Mouse (Mus musculus): ENCODE data around the gene Prim2.
"Not testable (repeated sequence)": the region's sequence is repeated elsewhere in the genome, so short reads cannot be mapped to it uniquely, and the experiment has no call there.

Prim2 gene

DNA sequence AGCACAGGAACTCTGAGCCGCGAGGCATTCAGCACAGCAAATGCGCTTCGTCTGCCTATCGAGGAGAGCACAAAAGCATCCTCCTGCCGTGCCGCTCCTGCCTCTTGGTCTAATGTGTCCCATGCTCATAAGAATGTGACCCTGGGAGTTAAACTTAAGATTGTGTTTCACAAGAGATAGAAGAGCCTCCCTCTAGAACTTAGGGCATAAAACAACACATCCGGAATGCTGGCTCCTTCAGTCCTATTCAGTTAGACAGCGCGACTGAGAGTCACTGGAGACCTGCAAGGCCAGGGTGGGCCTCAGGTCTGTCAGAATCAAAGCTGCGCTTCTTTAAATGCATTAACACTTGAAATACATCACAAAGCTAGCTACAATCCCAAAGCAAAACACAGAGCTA, 18.7 kb downstream of the Prim2 start:
- no peak for DNase-seq (ENCODE audit: low read depth)

DNA sequence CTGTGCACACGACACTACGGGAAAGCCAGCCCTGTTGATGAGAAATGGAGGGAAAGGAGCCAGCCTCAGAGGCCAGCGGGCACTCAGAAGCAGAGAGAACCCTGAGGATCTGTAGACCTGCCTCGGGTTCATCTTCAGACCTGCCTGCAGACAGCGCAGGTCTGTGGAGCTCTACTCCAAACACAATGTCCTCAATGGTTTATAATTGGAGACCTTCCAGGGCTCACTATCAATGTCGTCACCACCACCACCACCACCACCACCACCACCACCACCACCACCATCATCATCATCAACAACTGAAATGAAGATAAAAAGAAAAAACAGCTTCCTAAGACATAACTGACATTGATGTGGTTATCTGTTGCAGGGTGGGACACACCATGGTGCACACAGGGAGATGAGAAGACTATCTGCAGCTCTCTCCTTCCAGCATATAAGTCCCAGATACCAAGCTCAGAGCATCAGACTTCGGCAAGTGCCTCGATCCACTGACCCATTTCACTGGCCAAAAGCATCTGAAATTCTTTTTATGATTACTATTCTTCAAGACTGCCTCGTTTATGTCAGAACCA, 20.0 kb downstream of the Prim2 start:
- DNase-seq (ENCODE audit: low read depth), result no peak

DNA sequence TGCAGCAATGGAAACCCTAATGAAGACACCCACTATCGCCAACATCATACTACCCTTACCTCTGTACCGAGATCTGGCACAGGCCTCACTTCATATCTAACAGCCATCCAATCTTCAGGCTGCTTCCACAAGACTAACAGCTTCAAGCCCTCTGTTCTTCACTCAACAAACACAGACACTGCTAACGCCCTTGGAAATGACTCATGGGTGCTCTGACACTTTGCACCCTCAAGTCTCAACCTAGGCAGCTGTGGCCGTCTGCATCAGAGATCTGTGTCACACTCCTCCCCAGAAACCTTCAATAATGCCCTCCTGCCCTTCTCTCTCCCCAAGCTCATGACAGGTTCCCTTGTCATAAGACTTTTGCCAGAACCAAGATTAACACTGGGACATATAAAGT, 20.6 kb downstream of the Prim2 start:
- no peak for DNase-seq (ENCODE audit: low read depth)

DNA sequence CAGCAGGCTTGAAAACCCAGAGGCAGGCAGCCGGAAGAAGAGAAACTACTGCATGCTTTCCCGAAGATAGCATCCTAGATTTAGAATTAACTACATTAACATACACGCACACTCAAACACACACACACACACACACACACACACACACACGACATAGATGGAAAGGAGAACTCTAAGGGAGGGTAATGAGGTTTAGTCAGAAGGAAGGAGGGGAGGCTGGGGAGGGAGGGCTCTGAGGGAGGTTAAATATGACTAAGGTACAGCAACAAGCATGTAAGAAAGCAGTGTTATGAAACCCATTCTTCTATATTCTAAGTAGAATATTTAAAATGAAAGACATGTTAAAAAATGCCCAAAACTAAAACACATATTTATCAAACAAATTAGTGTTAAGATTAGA, 21.9 kb downstream of the Prim2 start:
- no peak for DNase-seq (ENCODE audit: low read depth)

DNA sequence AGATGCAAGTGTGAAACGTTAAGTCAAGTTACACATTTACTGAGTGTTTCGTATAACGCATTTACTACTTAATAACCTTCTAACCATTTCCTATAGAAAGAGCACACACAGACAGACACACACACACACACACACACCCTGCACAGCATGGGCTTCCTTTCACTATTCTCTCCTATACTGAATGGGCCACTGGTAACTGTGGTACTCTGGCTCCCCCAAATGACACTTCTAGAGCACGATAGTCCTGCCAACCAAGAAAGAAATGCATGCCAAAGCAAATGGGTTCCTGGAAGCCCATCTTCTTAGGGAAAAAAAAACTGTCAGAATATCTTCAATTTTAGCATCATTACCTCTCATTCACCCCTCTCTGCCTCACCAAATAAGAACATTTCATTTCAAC, 22.4 kb downstream of the Prim2 start:
- no peak for DNase-seq (ENCODE audit: low read depth)

DNA sequence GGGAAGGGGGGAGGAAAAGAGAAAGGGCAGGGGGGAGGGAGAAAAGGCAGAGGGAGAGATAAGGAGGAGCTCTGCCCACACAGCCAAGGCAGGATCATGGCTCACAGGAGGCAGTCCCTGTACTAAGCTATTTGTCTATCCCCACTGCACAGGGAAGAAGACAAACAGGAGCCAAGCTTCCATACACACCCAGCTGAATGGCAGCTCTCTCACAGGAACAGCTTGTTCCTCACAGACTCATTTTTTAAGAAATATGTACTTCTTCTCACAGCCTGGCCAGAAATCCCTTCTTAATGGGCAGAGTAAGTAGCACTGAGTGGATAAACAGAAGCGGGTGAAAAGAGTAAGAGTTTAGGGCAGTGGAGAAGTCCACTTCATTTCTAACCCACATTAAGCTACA, 23.9 kb downstream of the Prim2 start:
- no peak for DNase-seq (ENCODE audit: low read depth)

DNA sequence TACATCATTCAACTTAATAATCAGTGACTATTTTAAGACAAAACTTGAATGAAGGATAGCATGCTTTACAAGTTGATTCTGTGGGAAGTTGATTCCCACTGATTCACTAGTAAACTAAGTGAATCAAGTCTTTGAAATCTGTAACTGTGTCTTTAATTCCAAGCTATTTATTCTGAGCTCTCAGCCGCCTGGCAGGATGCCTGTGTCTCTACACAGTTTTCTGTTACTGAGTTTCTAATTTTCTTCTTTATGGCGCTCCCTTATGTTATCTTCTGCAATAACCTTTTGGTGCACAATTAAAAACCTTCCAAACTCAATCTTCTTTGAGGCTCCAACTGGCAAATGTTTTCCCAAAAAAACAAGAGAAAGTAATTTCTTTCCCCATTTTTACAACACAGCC, 28.5 kb downstream of the Prim2 start:
- no peak for DNase-seq (ENCODE audit: low read depth)

DNA sequence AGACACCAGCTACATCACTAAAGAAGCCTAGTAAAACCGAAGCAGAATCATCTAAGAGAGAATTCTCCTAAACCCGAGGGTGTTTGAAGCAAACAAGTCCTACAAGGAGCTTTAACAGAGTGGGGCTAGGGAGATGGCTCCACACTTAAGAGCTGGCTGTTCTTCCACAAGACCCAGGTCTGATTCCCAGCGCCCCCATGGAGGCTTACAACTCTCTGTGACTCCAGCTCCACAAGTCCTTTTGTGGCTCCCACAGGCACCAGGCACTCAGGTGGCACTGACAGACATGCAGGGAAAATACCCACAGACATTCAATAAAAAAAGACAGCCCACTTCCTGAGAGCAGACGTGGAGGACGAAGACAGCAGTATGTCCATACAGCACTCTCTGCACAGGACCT, 29.5 kb downstream of the Prim2 start:
- DNase-seq (ENCODE audit: low read depth), result no peak

DNA sequence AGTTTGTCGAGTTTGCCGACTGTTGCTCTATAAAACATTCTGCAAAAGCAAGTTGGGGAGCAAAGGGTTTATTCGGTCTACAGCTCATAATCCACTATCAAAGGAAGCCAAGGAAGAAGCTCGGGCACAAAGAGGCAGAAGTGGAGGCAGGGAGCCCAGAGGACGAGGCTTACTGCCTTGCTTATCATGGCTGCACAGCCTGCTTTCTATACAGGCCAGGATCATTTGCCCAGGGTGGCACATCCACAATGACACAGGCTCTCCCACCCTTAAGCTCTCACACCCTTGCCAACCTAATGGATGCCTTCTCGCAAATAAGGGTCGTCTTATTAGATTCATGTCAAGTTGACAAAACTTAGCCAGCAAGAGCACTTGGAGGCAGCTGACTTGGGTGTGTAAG, 30.4 kb downstream of the Prim2 start:
- DNase-seq (ENCODE audit: low read depth), result no peak

DNA sequence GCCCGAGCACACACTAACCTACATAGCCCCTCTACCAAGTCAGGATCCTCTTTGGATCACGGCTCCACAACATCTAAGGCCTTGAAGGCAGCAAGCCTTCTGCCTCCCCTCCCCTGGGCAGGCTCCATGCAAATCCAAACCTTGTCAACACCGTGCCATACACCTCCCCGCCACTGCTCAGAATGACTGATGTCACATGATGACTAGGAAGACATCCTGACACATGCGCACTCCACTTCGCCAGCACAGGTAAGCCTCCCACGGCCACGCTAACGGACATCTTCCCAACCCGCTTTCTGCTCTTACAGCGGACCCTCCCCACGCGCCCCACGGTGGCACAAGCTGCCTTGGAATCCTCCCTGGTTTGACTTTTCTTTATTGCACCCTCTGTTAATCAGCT, 31.8 kb downstream of the Prim2 start:
- no peak for DNase-seq (ENCODE audit: low read depth)

DNA sequence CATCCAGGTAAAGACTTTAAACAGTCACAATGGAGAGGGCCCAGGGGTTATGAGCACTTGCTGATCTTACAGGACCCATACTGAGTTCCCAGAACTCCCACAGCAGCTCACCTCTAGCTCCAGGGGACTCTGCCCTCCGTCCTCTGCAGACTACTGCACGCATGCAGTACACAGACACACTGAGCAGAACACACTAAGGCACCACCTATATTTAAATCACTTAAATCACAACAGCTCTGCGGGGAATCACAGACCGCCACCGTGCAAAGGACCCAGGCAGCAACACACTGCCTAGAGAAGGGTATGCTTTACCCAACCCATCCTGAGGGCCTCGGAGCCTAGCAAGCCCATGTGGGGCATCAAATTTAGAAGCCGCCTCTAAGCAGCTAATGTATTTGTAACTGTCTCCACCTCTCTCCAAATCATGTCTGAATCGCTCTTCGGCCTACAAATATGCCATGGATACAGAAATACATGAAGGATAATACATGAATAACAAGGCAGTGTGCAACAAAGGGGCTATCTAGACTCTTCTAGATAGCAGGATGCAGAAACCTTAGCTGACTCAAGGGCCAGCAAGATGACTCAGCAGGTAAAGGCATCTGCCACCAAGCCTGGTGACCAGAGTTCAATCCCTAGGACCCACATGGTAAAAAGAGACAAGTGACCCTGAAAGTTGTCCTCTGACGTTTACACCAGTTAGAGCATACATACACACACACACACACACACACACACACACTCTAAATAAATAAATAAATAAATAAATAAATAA, 33.0 kb downstream of the Prim2 start:
- DNase-seq (ENCODE audit: low read depth), result no peak

DNA sequence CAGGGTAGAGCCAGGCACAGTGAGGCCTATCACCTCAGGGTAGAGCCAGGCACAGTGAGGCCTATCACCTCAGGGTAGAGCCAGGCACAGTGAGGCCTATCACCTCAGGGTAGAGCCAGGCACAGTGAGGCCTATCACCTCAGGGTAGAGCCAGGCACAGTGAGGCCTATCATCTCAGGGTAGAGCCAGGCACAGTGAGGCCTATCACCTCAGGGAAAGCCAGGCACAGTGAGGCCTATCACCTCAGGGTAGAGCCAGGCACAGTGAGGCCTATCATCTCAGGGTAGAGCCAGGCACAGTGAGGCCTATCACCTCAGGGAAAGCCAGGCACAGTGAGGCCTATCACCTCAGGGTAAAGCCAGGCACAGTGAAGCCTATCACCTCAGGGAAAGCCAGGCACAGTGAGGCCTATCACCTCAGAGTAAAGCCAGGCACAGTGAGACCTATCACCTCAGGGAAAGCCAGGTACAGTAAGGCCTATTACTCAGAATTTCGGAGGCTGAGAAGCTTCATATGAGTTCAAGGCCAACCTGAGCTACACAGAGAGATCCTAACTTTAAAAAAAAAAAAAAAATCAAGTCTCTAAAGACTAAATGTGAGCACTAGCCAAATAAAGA, 38.5 kb downstream of the Prim2 start:
- DNase-seq (ENCODE audit: low read depth), result not testable (repeated sequence)

DNA sequence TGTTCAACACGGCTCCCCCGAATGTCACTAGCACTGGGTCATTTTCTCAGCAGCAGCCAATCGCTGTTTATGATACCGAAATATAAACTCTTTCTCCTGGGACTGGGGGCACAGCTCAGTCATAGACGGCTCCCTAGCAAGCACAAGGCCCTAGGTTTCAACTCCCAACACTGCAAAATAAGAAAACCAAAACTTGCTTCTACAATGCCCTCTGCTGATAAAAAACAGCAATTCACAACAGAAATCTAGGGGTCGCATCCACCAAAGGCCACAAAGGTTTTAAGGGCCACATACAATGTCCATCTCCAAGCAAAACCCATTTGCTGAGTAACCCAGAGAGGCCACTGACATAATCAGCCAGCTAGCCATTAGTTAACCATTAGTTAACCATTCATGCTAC, 41.8 kb downstream of the Prim2 start:
- DNase-seq (ENCODE audit: low read depth), result no peak

DNA sequence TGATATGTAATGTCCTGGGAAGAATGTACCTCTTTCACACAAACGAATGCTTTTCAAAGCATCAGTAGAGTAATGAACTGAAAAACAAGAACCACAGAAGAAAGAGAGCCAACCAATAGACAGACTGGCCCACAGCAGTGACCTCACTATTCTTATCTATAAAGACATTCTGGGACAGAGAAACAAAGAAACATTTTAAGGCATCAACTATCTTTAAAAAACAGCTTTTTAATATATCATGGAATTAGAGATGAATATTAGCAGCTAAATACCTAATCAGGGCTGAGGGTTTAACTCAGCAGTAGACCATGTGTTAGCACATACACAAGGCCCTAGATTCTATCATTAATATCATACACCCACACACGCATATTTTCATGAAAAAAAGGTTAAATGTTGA, 42.5 kb downstream of the Prim2 start:
- DNase-seq (ENCODE audit: low read depth), result no peak

DNA sequence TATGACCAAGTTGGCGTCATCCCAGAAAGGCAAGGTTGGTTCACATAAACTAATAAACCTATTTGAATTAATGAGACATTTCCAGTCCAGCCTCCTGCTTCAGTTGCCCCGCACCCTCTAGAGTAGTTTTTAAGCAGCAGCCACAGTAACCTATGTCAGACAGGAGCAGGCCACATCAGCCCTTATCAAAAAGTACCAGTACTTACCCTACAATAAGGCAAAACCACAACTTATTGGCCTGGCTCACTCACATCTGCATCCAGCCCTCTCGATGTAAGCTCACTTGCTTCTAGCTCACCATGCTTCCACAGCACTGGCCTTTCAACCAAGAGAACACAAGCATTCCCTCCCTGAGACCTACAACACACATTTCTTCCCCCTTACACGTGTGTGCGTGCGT, 44.7 kb downstream of the Prim2 start:
- peak; percentile 61 for DNase-seq (ENCODE audit: low read depth)

DNA sequence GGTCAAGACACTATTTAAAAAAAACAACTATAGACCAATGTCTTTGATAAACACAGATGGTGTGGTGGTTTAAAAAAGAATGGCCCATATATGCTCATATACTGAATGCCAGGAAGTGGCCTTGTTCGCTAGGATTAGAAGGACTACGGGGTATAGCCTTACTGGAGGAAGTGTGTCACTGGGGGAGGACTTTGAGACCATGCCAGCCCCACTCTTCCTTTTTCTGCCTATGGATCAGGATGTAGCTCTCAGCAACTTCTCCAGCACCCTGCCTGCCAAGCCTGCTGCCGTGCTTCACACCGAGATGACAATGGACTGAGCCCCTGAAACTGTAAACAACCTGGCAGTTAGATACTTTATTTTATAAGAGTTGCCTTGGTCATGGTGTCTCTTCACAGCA, 45.2 kb downstream of the Prim2 start:
- no peak for DNase-seq (ENCODE audit: low read depth)

DNA sequence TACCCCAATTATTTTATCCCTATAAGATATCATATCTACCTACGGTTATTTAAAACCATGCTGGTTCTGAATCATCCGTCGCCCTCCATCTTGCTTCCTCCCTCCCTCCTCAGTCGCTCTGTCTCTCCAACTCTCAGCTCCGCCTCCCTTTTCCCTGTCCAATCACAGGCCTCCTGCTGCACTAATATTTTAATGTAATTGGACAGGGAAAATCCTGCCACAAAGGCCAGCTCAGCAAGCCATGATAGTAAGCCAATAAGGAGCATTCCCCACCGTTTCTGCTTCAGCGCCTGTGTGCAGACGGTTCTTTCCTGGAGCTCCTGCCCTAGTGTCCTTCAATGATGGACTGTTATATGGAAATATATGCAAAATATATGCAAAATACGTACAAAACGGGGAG, 47.8 kb downstream of the Prim2 start:
- DNase-seq (ENCODE audit: low read depth), result no peak

DNA sequence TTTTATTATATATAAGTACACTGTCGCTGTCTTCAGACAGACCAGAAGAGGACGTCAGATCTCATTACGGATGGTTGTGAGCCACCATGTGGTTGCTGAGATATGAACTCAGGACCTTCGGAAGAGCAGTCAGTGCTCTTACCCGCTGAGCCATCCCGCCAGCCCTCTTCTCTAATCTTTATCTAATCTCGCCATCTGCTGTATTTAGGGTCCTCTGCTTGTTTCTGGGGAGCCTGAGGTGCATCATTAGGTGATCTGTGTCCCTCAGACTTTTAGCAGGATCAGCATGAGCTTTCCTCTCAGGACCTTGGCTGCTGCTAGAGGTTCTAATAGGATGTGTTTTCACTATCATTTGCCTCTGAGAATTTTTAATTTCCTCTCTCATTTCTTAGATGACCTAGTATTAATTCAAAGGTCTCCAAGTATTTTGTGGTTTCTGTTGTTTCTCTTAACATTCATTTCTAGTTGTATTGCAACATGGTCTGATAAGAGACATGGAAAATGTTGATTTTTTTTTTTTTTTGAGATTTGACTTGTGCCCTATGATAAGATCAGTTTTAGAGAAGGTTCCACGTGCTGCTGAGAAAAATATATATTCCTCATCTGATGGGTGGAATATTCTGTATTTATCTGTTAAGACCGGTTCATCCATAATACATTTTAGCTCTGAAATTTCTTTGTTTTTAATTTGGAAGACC, 49.4 kb downstream of the Prim2 start:
- DNase-seq (ENCODE audit: low read depth), result no peak

DNA sequence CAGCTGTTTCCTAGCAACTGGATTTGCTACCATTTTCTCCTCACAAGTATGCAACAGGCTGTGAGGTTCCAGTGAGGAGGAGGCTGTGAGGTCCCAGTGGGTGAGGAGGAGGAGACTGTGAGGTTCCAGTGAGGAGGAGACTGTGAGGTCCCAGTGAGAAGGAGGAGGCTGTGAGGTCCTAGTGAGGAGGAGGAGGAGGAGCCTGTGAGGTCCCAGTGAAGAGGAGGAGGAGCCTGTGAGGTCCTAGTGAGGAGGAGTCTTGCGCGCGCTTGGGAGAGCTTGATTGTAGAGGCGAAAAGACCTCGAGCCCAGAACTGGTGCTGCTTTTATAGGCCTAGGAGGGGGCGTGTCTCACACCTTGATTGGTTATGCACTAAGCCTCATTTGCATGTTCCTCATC, 53.0 kb downstream of the Prim2 start:
- DNase-seq (ENCODE audit: low read depth), result not testable (repeated sequence)

DNA sequence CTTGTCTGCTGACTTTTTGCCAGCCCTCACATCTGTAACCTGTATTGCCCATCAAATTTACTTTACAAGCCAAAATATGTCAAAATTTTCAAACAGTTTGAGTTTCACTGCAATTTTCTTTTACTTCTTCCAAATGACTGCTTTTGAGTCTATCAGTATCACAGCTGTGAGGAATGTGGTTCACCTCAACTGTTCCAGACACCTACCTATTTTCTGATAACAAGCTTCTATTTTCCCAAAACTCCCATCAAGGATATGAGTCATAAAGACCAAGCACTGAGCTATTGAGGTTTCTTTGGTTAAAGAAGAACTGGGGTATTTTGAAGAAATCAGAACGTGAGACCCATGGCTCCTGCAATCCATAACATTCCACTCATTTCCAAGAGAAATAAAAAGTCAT, 57.5 kb downstream of the Prim2 start:
- DNase-seq (ENCODE audit: low read depth), result no peak

DNA sequence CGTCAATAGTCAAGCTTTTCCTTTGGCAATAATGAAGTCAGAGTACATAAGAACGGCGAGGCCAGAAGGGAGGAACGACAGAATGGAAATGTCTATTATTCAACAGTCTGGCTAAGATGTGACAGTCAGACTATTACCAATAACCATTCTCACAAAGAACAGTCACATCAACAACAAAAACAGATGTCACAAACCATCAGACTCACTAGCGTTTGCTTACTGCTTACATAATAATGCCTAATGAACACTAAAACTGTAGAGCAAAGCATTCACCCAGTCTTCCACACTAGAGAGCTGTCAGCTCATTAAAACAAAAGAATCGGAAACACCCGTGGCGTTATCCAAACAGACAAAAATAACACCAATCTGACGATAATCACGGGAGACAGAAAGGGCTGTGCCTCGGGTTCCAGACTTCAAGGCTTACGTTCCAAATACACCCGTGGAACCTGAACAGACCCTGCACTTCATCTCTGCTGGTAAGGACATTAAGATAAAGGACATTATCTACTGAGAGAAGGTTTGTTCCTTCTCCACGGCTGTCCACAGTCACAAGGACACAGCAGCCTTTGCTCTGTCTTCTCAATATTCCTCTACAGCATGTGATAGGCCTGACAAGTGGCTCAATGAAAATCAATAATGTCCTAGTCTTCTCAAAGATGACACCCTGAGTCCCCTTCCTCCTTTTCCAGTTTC, 59.4 kb downstream of the Prim2 start:
- no peak for DNase-seq (ENCODE audit: low read depth)

DNA sequence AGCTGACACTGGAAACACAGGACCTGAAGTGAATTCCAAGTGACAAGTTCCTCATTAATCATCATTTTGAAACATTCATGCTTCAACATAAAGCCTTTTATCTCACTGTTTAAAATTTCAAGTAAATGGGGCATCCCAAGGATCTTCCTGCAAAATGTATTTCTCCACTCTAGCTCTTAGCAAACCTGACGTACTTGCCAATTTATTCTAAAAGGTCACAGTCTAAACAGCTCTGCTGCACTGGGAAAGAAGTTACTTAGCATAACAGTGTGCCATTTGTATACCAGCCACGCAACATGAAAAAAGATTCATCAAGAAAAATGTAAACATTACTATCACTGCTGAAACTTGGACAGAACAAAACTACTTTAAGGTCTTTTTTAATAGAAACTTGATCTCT, 61.5 kb downstream of the Prim2 start:
- DNase-seq (ENCODE audit: low read depth), result no peak

Measured in c-Kit-positive CD71-positive TER-119-negative erythroid progenitor cells, embryonic 14.5 days (primary cell).